Mouse (Mus musculus) embryonic fibroblast, embryonic 13.5 days (primary cell): ENCODE measurements around the gene Tmem127. TPM values are rescaled to one million over a fixed set of nuclear protein-coding genes. Genes with fewer than 3 reads are reported as not detected.

Experiments used
- H3K27ac ChIP-seq: 2 replicates; pipeline ENCODE4 v1.5.1; 2012; ENCODE audit warnings: low read length, control low read depth, inconsistent platforms; ENCODE audit not compliant: insufficient read depth
- H3K4me1 ChIP-seq: 2 replicates; pipeline ENCODE4 v1.6.1; 2011; ENCODE audit warnings: low read length; ENCODE audit not compliant: control insufficient read depth, insufficient read depth
- H3K4me3 ChIP-seq: 2 replicates; pipeline ENCODE4 v1.5.1; 2011; ENCODE audit warnings: mild to moderate bottlenecking, control low read depth, low read length; ENCODE audit not compliant: insufficient read depth
- CTCF ChIP-seq: IDR thresholded peaks from 2 replicates; pipeline ENCODE4 v1.5.1; 2011; ENCODE audit warnings: mild to moderate bottlenecking, control low read depth, low read length, moderate library complexity, borderline replicate concordance; ENCODE audit not compliant: insufficient read depth
- POLR2A ChIP-seq: IDR thresholded peaks from 2 replicates; pipeline ENCODE4 v1.6.1; 2011; ENCODE audit warnings: low read depth, mild to moderate bottlenecking, control low read depth, low read length, moderate library complexity
- polyA plus RNA-seq: library from polyadenylated mRNA; stranded (reverse); fragments of >200 nt; gene quantifications from 2 replicates; pipeline ENCODE4 v1.2.4, GENCODE M21; 2011; ENCODE audit warnings: low read depth; ENCODE audit not compliant: missing spikeins, insufficient read length

Tmem127 gene
- polyA plus RNA-seq, 1 experiment: 59.2 TPM

DNA sequence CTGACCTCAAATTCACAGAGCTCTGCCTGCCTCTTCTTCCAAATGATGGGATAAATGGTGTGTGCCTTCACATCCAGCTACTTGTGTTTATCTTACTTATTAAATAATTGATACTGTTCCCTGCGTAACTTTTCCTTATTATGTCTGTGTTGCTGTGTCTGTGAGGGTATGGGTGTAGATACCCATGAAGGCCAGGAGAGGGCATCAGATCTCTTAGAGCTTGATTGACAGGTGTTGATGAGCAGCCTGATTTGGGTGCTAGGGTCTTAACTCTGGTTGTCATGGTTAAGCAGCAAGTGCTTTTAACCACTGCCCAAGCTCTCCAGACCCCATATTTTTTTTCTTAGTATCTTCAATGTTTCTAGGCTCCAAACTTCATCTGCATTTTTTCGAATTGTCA is 61.0 kb downstream of the Tmem127 start:
- H3K27ac ChIP-seq: no peak overlapping the region
- no peaks in the 10 kb centered on the region for H3K4me1 ChIP-seq
- TF ChIP-seq CTCF: no peak
- TF ChIP-seq POLR2A: no peak
- H3K4me3 ChIP-seq: no peak overlapping the region

DNA sequence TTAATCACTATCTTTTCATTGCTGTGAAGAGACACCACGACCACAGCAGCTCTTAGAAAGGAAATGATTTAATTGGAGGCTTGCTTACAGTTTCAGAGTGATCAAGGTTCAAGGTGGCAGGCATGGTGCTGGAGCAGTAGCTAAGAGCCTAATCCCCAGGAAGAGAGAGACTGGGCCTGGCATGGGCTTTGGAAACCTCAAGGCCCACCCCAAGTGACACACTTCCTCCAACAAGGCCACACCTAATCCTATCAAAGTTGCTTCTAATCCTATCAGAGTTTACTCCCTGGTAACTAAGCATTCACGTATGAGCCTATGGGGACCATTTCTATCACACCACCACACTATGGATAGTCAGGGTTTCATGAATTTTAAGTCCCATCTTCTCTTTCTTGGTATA is 62.5 kb downstream of the Tmem127 start:
- Histone ChIP-seq H3K27ac (no peak overlapping the region), H3K4me1 (no peaks in the 10 kb centered on the region), H3K4me3 (no peak overlapping the region)
- TF ChIP-seq CTCF (no peak), POLR2A (no peak)

DNA sequence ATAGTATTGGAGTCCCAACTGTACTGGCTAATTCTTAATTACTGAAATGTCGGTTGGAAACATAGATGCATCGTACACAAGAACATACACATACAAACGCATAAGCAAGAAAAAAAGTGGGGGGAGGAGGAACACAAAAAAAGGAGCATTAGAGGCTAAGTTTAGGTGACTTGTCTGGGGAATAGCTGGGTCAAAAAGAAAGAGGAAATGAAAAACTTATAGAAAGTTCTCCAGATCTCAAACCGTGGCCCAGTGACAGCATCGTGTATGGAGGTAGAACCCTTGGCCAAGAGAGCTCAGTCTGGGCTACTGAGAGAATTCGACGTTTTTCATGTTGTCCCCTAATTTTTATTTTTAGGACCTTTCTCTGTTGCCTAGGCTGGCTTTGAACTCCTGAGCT is 63.0 kb downstream of the Tmem127 start:
- no peak overlapping the region for H3K27ac ChIP-seq
- TF ChIP-seq POLR2A: no peak
- no peak for TF ChIP-seq CTCF
- no peak overlapping the region for H3K4me3 ChIP-seq
- no peaks in the 10 kb centered on the region for H3K4me1 ChIP-seq

Other genes with a start within 250 kb of the Tmem127 start
- 16.0 and 16.9 TPM in 2 replicates for gene Ap4e1, start 239.2 kb upstream of the Tmem127 start, polyA plus RNA-seq
- 26.6 and 27.7 TPM in 2 replicates for gene Blvra, start 177.2 kb upstream of the Tmem127 start, polyA plus RNA-seq
- gene Ncaph, start 114.0 kb upstream of the Tmem127 start, polyA plus RNA-seq: 25.7 and 38.2 TPM in 2 replicates
- gene Itpripl1, start 104.5 kb upstream of the Tmem127 start, polyA plus RNA-seq: 9.7 and 11.0 TPM in 2 replicates
- 1.1 and 1.5 TPM in 2 replicates for gene 1810024B03Rik, start 39.6 kb upstream of the Tmem127 start, polyA plus RNA-seq
- gene Snrnp200, start 39.5 kb upstream of the Tmem127 start, polyA plus RNA-seq: 62.4 and 63.6 TPM in 2 replicates
- gene Ciao1, start 92 bp upstream of the Tmem127 start, polyA plus RNA-seq: 23.1 and 28.8 TPM in 2 replicates
- 36.3 and 44.7 TPM in 2 replicates for gene Stard7, start 22.3 kb downstream of the Tmem127 start, polyA plus RNA-seq
- not detected in 2 replicates for gene Dusp2, start 88.3 kb downstream of the Tmem127 start, polyA plus RNA-seq
- gene Astl, start 90.7 kb downstream of the Tmem127 start, polyA plus RNA-seq: not detected in 2 replicates
- gene Adra2b, start 115.3 kb downstream of the Tmem127 start, polyA plus RNA-seq: not detected in 2 replicates
- not detected in 2 replicates for gene Gpat2, start 177.3 kb downstream of the Tmem127 start, polyA plus RNA-seq
- gene Fahd2a, start 196.7 kb downstream of the Tmem127 start, polyA plus RNA-seq: 5.1 and 12.3 TPM in 2 replicates